Mouse (Mus musculus): ENCODE data around the gene Acaca.

DNA sequence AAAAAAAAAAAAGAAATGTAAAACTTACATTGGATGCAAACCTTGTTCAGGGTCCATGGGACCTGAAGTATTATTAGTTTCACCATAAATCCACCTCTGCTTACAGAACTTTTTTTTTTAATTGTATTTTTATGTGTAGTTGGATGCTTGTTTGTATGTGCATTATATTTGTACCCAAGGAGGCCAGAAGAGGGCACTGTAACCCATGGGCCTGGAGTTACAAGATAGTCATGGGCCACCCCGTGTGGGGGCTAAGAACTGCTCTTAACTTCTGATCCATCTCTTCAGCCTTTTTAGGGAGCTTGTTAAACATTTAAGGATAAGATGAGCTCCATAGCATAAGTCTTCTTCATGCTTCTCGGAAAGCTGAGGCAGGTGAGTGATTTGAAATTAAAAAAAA lies 21.4 kb downstream of the Acaca start:
- TF ChIP-seq POLR2AphosphoS2 (IDR thresholded peaks at IDR 0.05; ENCODE audit: insufficient read length, low read depth) (no peak), POLR2A (IDR thresholded peaks at IDR 0.05; ENCODE audit: insufficient read length, low read depth) (no peak), CEBPB (IDR thresholded peaks at IDR 0.05; ENCODE audit: insufficient read depth, poor library complexity, severe bottlenecking) (no peak), TCF12 (IDR thresholded peaks at IDR 0.05; ENCODE audit: insufficient read depth, poor library complexity, severe bottlenecking) (no peak), USF1 (IDR thresholded peaks at IDR 0.05; ENCODE audit: low read depth) (no peak), SRF (IDR thresholded peaks at IDR 0.05; ENCODE audit: control insufficient read depth, insufficient read length, low read depth) (no peak), E2F4 (IDR thresholded peaks at IDR 0.05; ENCODE audit: insufficient read depth) (no peak), MAX (IDR thresholded peaks at IDR 0.05; ENCODE audit: low read depth) (no peak), MYOG (IDR thresholded peaks at IDR 0.05; ENCODE audit: control insufficient read depth in 1 of 3, insufficient read depth in 1 of 3, insufficient read length in 2 of 3, low read depth in 2 of 3) (no peak)
